Mouse (Mus musculus) small intestine, adult 10 weeks (tissue): Measurements from ENCODE around the gene Acy3. TPM values are rescaled to one million over a fixed set of nuclear protein-coding genes. Genes with fewer than 3 reads are reported as not detected.

Experiments used
- polyA plus RNA-seq: library from polyadenylated mRNA; stranded (reverse); fragments of 350-450 nt; fragmentation: Illumina TruSeq; extraction: RNeasy Lipid Tissue Mini Kit (QIAGEN cat#74804); gene quantifications from one replicate; pipeline ENCODE4 v1.2.3, GENCODE M21; 2014; ENCODE audit warnings: low replicate concordance

Acy3 gene
- polyA plus RNA-seq: 5.0 TPM

GRCm38 (mm10) chr19:3986334-3986733, at the start of gene Acy3:
Gene Acy3 (plus strand): TSS chr19:3986570.

GRCm38 (mm10) chr19:3958470-3958869, 27.9 kb upstream of the Acy3 start, which contains the start of gene Aldh3b3:
Gene Aldh3b3 (plus strand): TSS chr19:3958645.

GRCm38 (mm10) chr19:3972229-3972628, 14.1 kb upstream of the Acy3 start, which contains the start of gene Aldh3b2:
Gene Aldh3b2 (plus strand): TSS chr19:3972328.

GRCm38 (mm10) chr19:3992416-3992815, 6.0 kb downstream of the Acy3 start, which contains the start of gene Tbx10:
Gene Tbx10 (plus strand): TSS chr19:3992752.

GRCm38 (mm10) chr19:4000119-4000900, 13.9 kb downstream of the Acy3 start, which contains the start of the genes Nudt8 and Gm49405:
Gene Nudt8 (plus strand): TSS chr19:4000580.
Gene Gm49405 (plus strand): TSS chr19:4000626.

GRCm38 (mm10) chr19:4003112-4003511, 16.7 kb downstream of the Acy3 start, which contains the start of gene Doc2g:
Gene Doc2g (plus strand): TSS chr19:4003313.

GRCm38 (mm10) chr19:4012432-4013022, 26.2 kb downstream of the Acy3 start, which contains the start of gene Ndufv1:
Gene Ndufv1 (minus strand): TSS chr19:4012806.

GRCm38 (mm10) chr19:4037788-4038232, 51.4 kb downstream of the Acy3 start, which contains the start of gene Gstp1:
Gene Gstp1 (minus strand): TSS chr19:4037985.

Other genes with a start within 250 kb of the Acy3 start
- 149 TPM for gene Kmt5b, start 219.1 kb upstream of the Acy3 start, polyA plus RNA-seq
- 266 TPM for gene Chka, start 134.8 kb upstream of the Acy3 start, polyA plus RNA-seq
- gene Tcirg1, start 79.4 kb upstream of the Acy3 start, polyA plus RNA-seq: 1.8 TPM
- gene Ndufs8, start 73.8 kb upstream of the Acy3 start, polyA plus RNA-seq: 0.63 TPM
- 1.9 TPM for gene Aldh3b1, start 56.8 kb upstream of the Acy3 start, polyA plus RNA-seq
- gene Unc93b1, start 51.4 kb upstream of the Acy3 start, polyA plus RNA-seq: 0.33 TPM
- gene Aldh3b3, start 27.9 kb upstream of the Acy3 start, polyA plus RNA-seq: not detected
- gene Aldh3b2, start 14.2 kb upstream of the Acy3 start, polyA plus RNA-seq: not detected
- gene Tbx10, start 6.2 kb downstream of the Acy3 start, polyA plus RNA-seq: not detected
- not detected for gene Nudt8, start 14.0 kb downstream of the Acy3 start, polyA plus RNA-seq
- gene Gm49405, start 14.1 kb downstream of the Acy3 start, polyA plus RNA-seq: 0.19 TPM
- not detected for gene Doc2g, start 16.7 kb downstream of the Acy3 start, polyA plus RNA-seq
- 2.5 TPM for gene Ndufv1, start 26.2 kb downstream of the Acy3 start, polyA plus RNA-seq
- gene Gstp1, start 51.4 kb downstream of the Acy3 start, polyA plus RNA-seq: 15.3 TPM
- 8.5 TPM for gene Gstp2, start 59.5 kb downstream of the Acy3 start, polyA plus RNA-seq
- not detected for gene Gstp3, start 73.0 kb downstream of the Acy3 start, polyA plus RNA-seq
- gene Cabp2, start 95.0 kb downstream of the Acy3 start, polyA plus RNA-seq: not detected
- gene Cdk2ap2, start 110.6 kb downstream of the Acy3 start, polyA plus RNA-seq: 2.9 TPM
- gene Pitpnm1, start 113.4 kb downstream of the Acy3 start, polyA plus RNA-seq: 0.93 TPM
- not detected for gene Aip, start 139.3 kb downstream of the Acy3 start, polyA plus RNA-seq
- gene Gpr152, start 153.2 kb downstream of the Acy3 start, polyA plus RNA-seq: not detected
- gene Cabp4, start 157.5 kb downstream of the Acy3 start, polyA plus RNA-seq: 0.71 TPM
- gene Coro1b, start 162.0 kb downstream of the Acy3 start, polyA plus RNA-seq: 9.9 TPM
- 1.9 TPM for gene Ptprcap, start 167.0 kb downstream of the Acy3 start, polyA plus RNA-seq
- gene Rps6kb2, start 176.8 kb downstream of the Acy3 start, polyA plus RNA-seq: 1.9 TPM
- gene Carns1, start 188.9 kb downstream of the Acy3 start, polyA plus RNA-seq: 0.67 TPM
- 0.56 TPM for gene Tbc1d10c, start 204.7 kb downstream of the Acy3 start, polyA plus RNA-seq
- 39.0 TPM for gene Ppp1ca, start 205.5 kb downstream of the Acy3 start, polyA plus RNA-seq
- gene Rad9a, start 215.1 kb downstream of the Acy3 start, polyA plus RNA-seq: 1.7 TPM
- gene Clcf1, start 227.7 kb downstream of the Acy3 start, polyA plus RNA-seq: 0.33 TPM
- gene AC109138.7, start 227.8 kb downstream of the Acy3 start, polyA plus RNA-seq: not detected
- gene Pold4, start 245.3 kb downstream of the Acy3 start, polyA plus RNA-seq: not detected